Mouse (Mus musculus): ENCODE data around the gene Foxp4. TPM values are rescaled to one million over a fixed set of nuclear protein-coding genes. Genes with fewer than 3 reads are reported as not detected.

Gene Foxp4
- polyA plus RNA-seq (2015; fragmentation: Nextera tagmentation; extraction: Ambion mirVana): 10.5 and 13.9 TPM in 2 replicates

DNA sequence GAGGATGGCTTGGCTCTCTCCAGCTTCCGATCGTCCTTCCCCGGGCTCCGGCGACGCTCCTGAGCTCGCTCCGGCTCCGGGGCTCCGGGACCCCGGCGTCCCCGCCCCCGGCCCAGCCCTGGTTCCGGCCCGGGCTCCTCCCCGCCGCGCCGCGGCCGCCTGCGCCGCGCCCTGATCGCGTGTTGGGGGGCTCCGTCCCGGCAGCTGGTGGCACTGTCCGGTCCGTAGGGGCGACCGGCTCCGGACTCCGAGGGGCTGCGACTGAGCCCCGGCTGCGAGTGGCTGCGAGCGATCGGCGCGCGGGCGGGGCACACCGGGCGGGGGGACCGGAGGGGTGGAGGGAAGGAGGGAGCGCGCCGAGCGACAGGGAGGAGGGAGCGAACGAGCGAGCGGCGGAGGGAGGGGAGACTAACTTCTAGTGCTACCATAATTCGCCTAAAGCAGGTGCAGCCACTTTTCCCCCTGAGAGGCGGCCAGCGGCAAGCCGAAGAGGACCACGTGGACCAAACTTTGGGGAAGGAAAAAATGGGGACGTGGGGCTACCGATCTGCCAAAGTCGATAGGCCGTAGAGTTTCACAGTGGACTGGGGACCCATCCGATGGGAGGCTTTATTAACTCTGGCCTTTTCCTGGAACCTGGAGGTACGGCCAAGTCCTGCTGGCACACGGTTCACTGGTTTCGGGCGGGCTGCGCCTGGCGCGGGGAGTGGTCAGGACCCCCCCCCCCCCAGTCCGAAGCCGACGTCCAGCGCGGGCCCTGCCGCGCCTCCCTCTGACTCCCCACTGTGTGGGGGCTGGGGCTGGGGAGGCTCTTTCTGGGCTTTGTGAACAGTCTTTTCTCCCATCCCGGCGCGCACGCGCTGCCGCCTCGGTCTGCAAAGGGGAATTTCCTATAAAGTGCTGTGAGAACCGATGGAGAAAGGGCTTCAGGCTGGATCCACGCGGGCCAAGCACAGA, at the start of gene Foxp4:
Gene Foxp4 (minus strand): TSS at position 263 of the 957 bp plus-strand sequence.
- H3K9me3 ChIP-seq (replicated peaks; ENCODE audit: control insufficient read depth, low read length): 0 out of 2 replicates have a peak, but pooled peaks cover 3% of the 10 kb centered on the region
- peak; percentile 89 for ATAC-seq (ENCODE audit: insufficient read depth, low FRiP score)
- H3K36me3 ChIP-seq (ENCODE audit: control insufficient read depth, insufficient read depth, low read length): no peaks in the 10 kb centered on the region
- WGBS: under 1% methylated on average over 88 of the region's 91 CpGs
- H3K27ac ChIP-seq (ENCODE audit: low read length): peak within 1 kb of the TSS; percentile 97
- peak within 1 kb of the TSS; percentile 99 for H3K9ac ChIP-seq (ENCODE audit: low read length)
- H3K27me3 ChIP-seq (ENCODE audit: control insufficient read depth, insufficient read depth, low read length): no peaks in the 10 kb centered on the region
- peak within 1 kb of the TSS; percentile 84 for H3K4me2 ChIP-seq (ENCODE audit: low read depth, low read length)
- H3K4me1 ChIP-seq (ENCODE audit: control insufficient read depth, insufficient read depth, low read length): peaks cover 36% of the 10 kb centered on the region
- H3K4me3 ChIP-seq (replicated peaks; ENCODE audit: low read length): peak within 1 kb of the TSS; percentile 98

DNA sequence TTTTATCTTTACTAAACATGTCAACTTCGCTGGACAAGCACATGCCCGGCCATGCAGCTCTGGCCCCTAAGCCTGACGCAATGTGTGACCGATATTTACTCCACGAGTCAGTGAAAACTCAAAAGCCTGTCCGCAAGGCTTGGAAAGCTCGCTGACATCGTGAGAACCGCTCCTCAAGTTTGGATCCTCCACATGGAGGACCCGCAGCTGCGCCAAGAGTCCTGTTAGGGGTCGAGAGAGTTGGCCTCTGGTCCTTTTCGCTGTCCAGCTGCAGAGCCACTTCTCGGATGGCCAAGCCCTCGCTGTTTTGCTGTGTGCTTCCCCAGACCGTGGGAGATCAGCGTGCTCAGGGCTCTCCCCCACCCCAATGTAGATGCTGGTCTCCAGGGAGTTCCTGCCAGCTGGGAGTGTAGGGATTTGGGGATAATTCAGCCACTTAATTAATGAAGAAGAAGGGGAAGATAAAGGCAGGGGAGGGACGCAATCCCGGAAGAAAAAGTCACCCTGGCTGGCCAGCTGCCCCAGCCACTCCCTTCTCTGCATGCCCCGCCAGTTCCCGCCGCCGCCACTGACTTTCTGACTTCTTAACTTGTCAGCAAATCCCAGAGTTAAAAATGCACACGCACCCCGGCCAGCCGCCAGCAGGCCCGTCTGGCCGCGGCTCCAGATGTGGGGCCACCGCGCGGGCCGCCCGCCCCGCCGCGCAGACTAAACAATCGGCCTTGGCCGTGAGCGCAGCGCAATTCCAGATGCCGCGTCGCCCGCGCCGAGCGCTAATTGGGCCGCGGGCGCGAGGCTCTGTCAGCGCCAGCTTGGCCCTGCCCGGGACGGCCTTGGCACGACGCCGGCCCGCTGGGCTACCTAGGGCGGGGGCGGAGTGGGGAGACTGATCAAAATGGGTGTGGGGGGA, 49.4 kb upstream of the Foxp4 start:
- WGBS: 2% methylated on average over 61 of the region's 61 CpGs
- Histone ChIP-seq H3K9me3 (replicated peaks; ENCODE audit: control insufficient read depth, low read length) (no peaks in the 10 kb centered on the region), H3K4me2 (ENCODE audit: low read depth, low read length) (peak overlapping the region; percentile 63), H3K36me3 (ENCODE audit: control insufficient read depth, insufficient read depth, low read length) (no peaks in the 10 kb centered on the region), H3K4me1 (ENCODE audit: control insufficient read depth, insufficient read depth, low read length) (peaks cover 33% of the 10 kb centered on the region), H3K27ac (ENCODE audit: low read length) (peak overlapping the region; percentile 86), H3K9ac (ENCODE audit: low read length) (peak overlapping the region; percentile 73), H3K4me3 (replicated peaks; ENCODE audit: low read length) (peak overlapping the region; percentile 43), H3K27me3 (ENCODE audit: control insufficient read depth, insufficient read depth, low read length) (no peaks in the 10 kb centered on the region)
- peak; percentile 78 for ATAC-seq (ENCODE audit: insufficient read depth, low FRiP score)

DNA sequence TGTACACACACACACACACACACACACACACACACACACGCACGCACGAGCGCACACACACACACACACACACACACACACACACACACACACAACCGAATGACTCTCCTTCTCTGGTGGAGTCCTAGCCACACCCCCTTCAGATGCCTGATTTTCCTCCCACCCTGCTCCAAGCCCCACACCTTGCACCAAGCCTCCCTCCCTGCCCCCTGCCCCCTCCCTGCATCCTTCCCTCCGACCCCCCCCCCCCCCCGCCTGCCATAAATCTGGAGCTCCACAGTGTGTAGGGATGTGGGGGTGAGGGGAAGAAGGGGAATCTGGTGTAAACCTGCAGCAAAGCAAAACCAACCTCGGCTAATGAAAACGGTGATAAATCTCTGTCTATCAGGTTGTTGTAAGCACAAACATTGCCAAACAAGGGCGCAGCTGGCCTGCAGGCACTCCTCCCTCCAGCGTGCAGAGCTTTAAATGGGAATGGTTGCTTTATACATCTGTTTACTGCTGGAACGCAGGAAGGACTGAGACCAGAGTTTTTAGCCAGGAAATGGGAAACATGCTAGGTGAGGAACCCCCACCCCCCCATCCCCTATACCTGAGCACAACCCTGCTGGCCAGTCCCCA, 41.5 kb upstream of the Foxp4 start:
- peak overlapping the region; percentile 61 for H3K27ac ChIP-seq (ENCODE audit: low read length)
- 9% methylated on average over 6 of the region's 12 CpGs for WGBS
- H3K9me3 ChIP-seq (replicated peaks; ENCODE audit: control insufficient read depth, low read length): no peaks in the 10 kb centered on the region

DNA sequence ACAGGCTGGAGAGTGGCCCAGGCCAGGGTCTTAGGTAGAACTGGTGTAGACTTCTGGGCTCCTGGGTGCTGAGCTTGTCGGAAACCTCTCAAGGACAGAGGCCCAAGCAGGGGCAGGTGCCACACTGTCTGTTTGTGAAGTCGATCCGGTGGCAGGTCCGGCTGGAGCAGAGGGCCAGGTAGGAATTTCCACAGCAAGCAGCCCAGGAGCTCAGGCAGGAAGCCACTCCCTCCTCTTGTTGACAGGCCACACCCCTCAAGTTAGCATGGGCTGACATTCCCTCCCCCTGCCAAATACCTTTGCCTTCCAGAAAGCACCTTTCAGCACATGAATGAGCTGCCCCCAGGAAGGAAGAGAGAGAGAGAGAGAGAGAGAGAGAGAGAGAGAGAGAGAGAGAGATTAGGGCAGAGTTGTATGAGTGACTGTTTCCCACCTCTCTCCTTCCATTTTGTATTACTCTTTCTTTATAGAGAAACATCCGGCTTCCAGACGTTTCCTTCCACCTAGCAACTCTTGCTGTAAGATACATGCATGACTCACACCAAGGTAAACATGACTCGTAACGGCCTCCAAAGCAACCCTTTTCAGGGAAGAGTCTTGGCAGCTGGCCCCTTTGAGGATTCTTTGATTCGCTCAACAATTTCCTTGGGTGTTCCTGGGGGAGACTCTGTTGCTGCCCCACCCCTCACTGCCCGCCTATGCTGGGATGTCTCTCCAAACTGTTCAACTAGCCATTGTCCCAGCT, 33.8 kb upstream of the Foxp4 start:
- peak overlapping the region; percentile 28 for H3K4me2 ChIP-seq (ENCODE audit: low read depth, low read length)
- H3K9ac ChIP-seq (ENCODE audit: low read length): peak overlapping the region; percentile 34
- H3K27ac ChIP-seq (ENCODE audit: low read length): peak overlapping the region; percentile 95

More for the DNA sequence above, 41.5 kb upstream of the Foxp4 start:
- H3K36me3 ChIP-seq (ENCODE audit: control insufficient read depth, insufficient read depth, low read length): no peaks in the 10 kb centered on the region
- no peak overlapping the region for H3K4me3 ChIP-seq (replicated peaks; ENCODE audit: low read length)
- peaks cover 9% of the 10 kb centered on the region for H3K4me1 ChIP-seq (ENCODE audit: control insufficient read depth, insufficient read depth, low read length)
- no peak overlapping the region for H3K4me2 ChIP-seq (ENCODE audit: low read depth, low read length)
- H3K9ac ChIP-seq (ENCODE audit: low read length): peak overlapping the region; percentile 21; the same call in 1 of the 2 replicates
- no peaks in the 10 kb centered on the region for H3K27me3 ChIP-seq (ENCODE audit: control insufficient read depth, insufficient read depth, low read length)
- ATAC-seq (ENCODE audit: insufficient read depth, low FRiP score): peak; percentile 56; the same call in 1 of the 2 replicates

DNA sequence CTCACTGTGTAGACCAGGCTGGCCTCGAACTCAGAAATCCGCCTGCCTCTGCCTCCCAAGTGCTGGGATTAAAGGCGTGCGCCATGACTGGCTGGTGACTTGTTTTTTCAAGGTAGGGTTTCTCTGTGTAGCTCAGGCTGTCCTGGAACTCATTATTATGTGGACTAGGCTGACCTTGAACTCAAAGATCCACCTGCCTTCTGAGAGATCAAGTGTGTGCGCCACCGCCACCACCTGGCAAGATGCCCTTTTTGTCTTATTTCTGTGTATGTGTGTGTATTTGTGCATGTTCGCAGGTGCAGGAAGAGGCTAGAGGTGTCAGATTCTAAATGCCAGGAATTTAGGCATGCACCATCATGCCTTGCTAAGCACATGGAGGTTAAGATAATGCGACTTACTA, 32.0 kb upstream of the Foxp4 start:
- Histone ChIP-seq H3K9ac (ENCODE audit: low read length) (no peak overlapping the region), H3K27ac (ENCODE audit: low read length) (no peak overlapping the region), H3K27me3 (ENCODE audit: control insufficient read depth, insufficient read depth, low read length) (no peaks in the 10 kb centered on the region), H3K4me2 (ENCODE audit: low read depth, low read length) (no peak overlapping the region), H3K36me3 (ENCODE audit: control insufficient read depth, insufficient read depth, low read length) (no peaks in the 10 kb centered on the region), H3K9me3 (replicated peaks; ENCODE audit: control insufficient read depth, low read length) (no peaks in the 10 kb centered on the region), H3K4me3 (replicated peaks; ENCODE audit: low read length) (no peak overlapping the region), H3K4me1 (ENCODE audit: control insufficient read depth, insufficient read depth, low read length) (peaks cover 36% of the 10 kb centered on the region)
- WGBS: 92% methylated on average over 8 of the region's 8 CpGs
- ATAC-seq (ENCODE audit: insufficient read depth, low FRiP score): no peak

More for the DNA sequence above, 33.8 kb upstream of the Foxp4 start:
- Histone ChIP-seq H3K4me1 (ENCODE audit: control insufficient read depth, insufficient read depth, low read length) (peaks cover 22% of the 10 kb centered on the region), H3K4me3 (replicated peaks; ENCODE audit: low read length) (no peak overlapping the region), H3K27me3 (ENCODE audit: control insufficient read depth, insufficient read depth, low read length) (no peaks in the 10 kb centered on the region), H3K36me3 (ENCODE audit: control insufficient read depth, insufficient read depth, low read length) (no peaks in the 10 kb centered on the region), H3K9me3 (replicated peaks; ENCODE audit: control insufficient read depth, low read length) (no peaks in the 10 kb centered on the region)
- 20% methylated on average over 10 of the region's 10 CpGs for WGBS
- ATAC-seq (ENCODE audit: insufficient read depth, low FRiP score): peak; percentile 71

DNA sequence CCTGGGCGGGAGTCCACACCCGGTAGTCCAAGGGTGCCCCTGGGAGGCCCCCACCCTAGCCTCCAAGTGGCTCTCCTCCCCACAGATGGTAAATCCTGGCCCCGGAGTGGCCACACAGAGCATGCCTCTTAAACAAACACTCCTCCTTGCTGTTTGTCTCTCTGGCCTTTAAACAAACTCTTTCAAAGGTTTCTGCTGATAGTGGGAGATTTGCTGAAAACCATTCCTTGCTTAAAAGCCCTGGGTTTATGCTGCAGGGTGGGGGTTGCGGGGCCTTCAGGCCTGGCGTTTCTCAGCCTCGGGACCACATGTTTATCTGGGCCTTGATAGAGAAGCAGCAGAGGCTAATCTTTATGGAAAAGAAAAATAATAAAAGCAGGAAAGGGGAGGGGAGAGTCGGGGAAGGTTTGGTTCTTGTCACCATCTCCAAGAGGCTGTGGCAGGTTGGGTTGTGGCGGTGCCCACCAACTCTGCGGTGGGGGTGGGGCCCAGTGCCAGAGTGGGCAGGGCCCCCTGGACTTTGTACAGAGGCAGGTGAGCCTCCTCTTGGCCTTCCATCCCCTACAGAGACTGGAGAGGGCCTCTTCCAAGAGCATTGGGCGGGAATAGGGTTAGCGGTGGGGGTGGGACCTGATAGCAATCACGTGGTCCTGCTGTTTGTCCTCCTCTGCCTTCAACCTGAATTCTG, 30.8 kb upstream of the Foxp4 start:
- H3K4me1 ChIP-seq (ENCODE audit: control insufficient read depth, insufficient read depth, low read length): peaks cover 36% of the 10 kb centered on the region
- H3K36me3 ChIP-seq (ENCODE audit: control insufficient read depth, insufficient read depth, low read length): no peaks in the 10 kb centered on the region
- peak; percentile 85 for ATAC-seq (ENCODE audit: insufficient read depth, low FRiP score)
- H3K4me2 ChIP-seq (ENCODE audit: low read depth, low read length): 0 out of 2 replicates have a peak overlapping the region, but pooled peaks have one; percentile 9
- H3K27me3 ChIP-seq (ENCODE audit: control insufficient read depth, insufficient read depth, low read length): no peaks in the 10 kb centered on the region
- WGBS: 20% methylated on average over 12 of the region's 12 CpGs
- peak overlapping the region; percentile 18 for H3K9ac ChIP-seq (ENCODE audit: low read length)
- H3K27ac ChIP-seq (ENCODE audit: low read length): peak overlapping the region; percentile 91
- H3K9me3 ChIP-seq (replicated peaks; ENCODE audit: control insufficient read depth, low read length): no peaks in the 10 kb centered on the region
- H3K4me3 ChIP-seq (replicated peaks; ENCODE audit: low read length): no peak overlapping the region

DNA sequence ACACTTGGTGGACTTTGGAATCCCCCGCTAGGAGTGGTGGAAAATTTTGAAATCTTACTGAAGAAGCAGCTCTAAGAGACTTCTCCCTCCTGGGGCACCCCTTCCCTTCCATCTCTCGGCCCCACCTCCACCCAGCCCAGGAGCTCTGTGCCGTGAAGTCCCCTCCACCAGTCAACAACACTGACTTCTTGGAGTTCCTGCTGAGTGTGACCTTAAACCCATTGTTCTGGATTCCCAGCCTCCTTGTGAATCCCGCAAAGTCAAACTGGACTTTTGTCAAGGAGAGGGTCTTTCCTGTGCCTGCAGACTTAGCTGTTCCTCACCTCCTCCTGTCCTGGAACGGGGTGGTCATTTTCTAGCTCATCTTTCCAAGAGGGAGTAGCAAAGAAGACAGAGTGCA, 28.8 kb upstream of the Foxp4 start:
- ATAC-seq (ENCODE audit: insufficient read depth, low FRiP score): no peak
- H3K4me3 ChIP-seq (replicated peaks; ENCODE audit: low read length): no peak overlapping the region
- H3K4me2 ChIP-seq (ENCODE audit: low read depth, low read length): no peak overlapping the region
- WGBS: 45% methylated on average over 5 of the region's 5 CpGs
- no peak overlapping the region for H3K9ac ChIP-seq (ENCODE audit: low read length)
- no peaks in the 10 kb centered on the region for H3K27me3 ChIP-seq (ENCODE audit: control insufficient read depth, insufficient read depth, low read length)
- H3K4me1 ChIP-seq (ENCODE audit: control insufficient read depth, insufficient read depth, low read length): peaks cover 29% of the 10 kb centered on the region
- H3K27ac ChIP-seq (ENCODE audit: low read length): no peak overlapping the region
- no peaks in the 10 kb centered on the region for H3K9me3 ChIP-seq (replicated peaks; ENCODE audit: control insufficient read depth, low read length)
- no peaks in the 10 kb centered on the region for H3K36me3 ChIP-seq (ENCODE audit: control insufficient read depth, insufficient read depth, low read length)

Measured in stomach, embryonic 16.5 days (tissue).